In genomic region chr10:84056323-84057169, GRCm38 (mm10) we compare ENCODE assay signal across 11 mouse cellular contexts.
DNase-seq lines count a peak whose midpoint lies in the region; ATAC-seq lines count a peak whose summit lies in the region.
"Had no signal": no experiment of that assay in that cellular context is flagged by ENCODE, and none has a peak within 500 bp of the region (broad histone marks: within the 10 kb centered on the region; RNA-seq: fewer than 3 reads in every experiment).

No protein-coding gene starts in this region.

- no peak overlapping the region for H3K4me2 ChIP-seq in heart, embryonic 12.5 days
- H3K4me2 ChIP-seq: liver, embryonic 13.5 days had no signal

- 82% methylated on average over 14 of the region's 14 CpGs for WGBS in heart, embryonic 12.5 days

- no peak overlapping the region for H3K4me3 ChIP-seq in heart, embryonic 12.5 days
- H3K4me3 ChIP-seq: layer of hippocampus, adult 2 months; liver, embryonic 13.5 days had no signal

- H3K27me3 ChIP-seq in heart, embryonic 12.5 days (replicated peaks): no peaks in the 10 kb centered on the region
- H3K27me3 ChIP-seq: liver, embryonic 13.5 days had no signal

- no peaks in the 10 kb centered on the region for H3K9me3 ChIP-seq in heart, embryonic 12.5 days (replicated peaks)
- H3K9me3 ChIP-seq: liver, embryonic 13.5 days had no signal

- no peak overlapping the region for H3K27ac ChIP-seq in heart, embryonic 12.5 days (ENCODE audit: poor library complexity, severe bottlenecking)
- H3K27ac ChIP-seq: layer of hippocampus, adult 2 months; liver, embryonic 13.5 days had no signal

- peaks cover 34% of the 10 kb centered on the region for H3K4me1 ChIP-seq in heart, embryonic 12.5 days (replicated peaks)

- H3K9ac ChIP-seq in heart, embryonic 12.5 days: no peak overlapping the region
- H3K9ac ChIP-seq: liver, embryonic 13.5 days had no signal

- no peak for ATAC-seq in heart, embryonic 12.5 days (ENCODE audit: insufficient number of reproducible peaks, low FRiP score)
- ATAC-seq in hematopoietic stem cell, adult 5-6 weeks (replicated peaks in 1 of 2; ENCODE audit: insufficient read depth in 1 of 2, low FRiP score in 2 of 2, low TSS enrichment in 1 of 2, low read depth in 1 of 2, poor library complexity in 2 of 2, severe bottlenecking in 2 of 2): peak; percentile 38 to 51; a peak in 3 of 4 replicates
- ATAC-seq in erythroid progenitor cell, adult 5-6 weeks (replicated peaks; ENCODE audit: low FRiP score, poor library complexity, severe bottlenecking): no peak

- DNase-seq in heart, adult 8-10 months (ENCODE audit: low spot score): peak; percentile 41
- peak; percentile 47 for DNase-seq in 416B (ENCODE audit: low read depth)
- peak; percentile 47 for DNase-seq in adrenal gland, postnatal 14 days
- no peak for DNase-seq in frontal cortex, adult 2 months (ENCODE audit: extremely low spot score in 1 of 2, low spot score in 1 of 2)
- DNase-seq in spleen, postnatal 4 days (ENCODE audit: low spot score in 2 of 2): no peak
- DNase-seq: cerebellum, adult 18-20 months; liver, embryonic 13.5 days had no signal

- no peaks in the 10 kb centered on the region for H3K36me3 ChIP-seq in heart, embryonic 12.5 days
- H3K36me3 ChIP-seq: liver, embryonic 13.5 days had no signal

Comparison
In these comparisons a context has a peak if more than half of its experiments do, and no peak if none do; other contexts are left out.
1. DNase-seq: peak in heart, adult 8-10 months (single experiment), 416B (single experiment) and adrenal gland, postnatal 14 days (single experiment); none in frontal cortex, adult 2 months (0 of 2) and spleen, postnatal 4 days (0 of 2).
2. ATAC-seq: peak in hematopoietic stem cell, adult 5-6 weeks (2 of 2); none in heart, embryonic 12.5 days (single experiment) and erythroid progenitor cell, adult 5-6 weeks (single experiment).